Mouse (Mus musculus) embryonic facial prominence, embryonic 15.5 days (tissue): ENCODE measurements around the gene Tspan5. TPM values are rescaled to one million over a fixed set of nuclear protein-coding genes. Genes with fewer than 3 reads are reported as not detected.
A peak's percentile ranks its signal among the peaks of the same experiment; 100 is the strongest.

Experiments
- ATAC-seq: fragments of 200-750 bp; cut with Nextera tagmentation; 2 replicates; pipeline ENCODE4 v1.8.0; 2017; ENCODE audit warnings: low read depth, moderate TSS enrichment; ENCODE audit not compliant: insufficient number of reproducible peaks, low FRiP score, low TSS enrichment
- H3K27ac ChIP-seq: fragments of 300-500 bp; sonication (generic); replicated peaks from 2 replicates; pipeline ENCODE4 v1.5.1; 2015; ENCODE audit warnings: mild to moderate bottlenecking, inconsistent platforms
- H3K27me3 ChIP-seq: fragments of 300-500 bp; sonication (generic); 2 replicates; pipeline ENCODE4 v1.6.1; 2015; ENCODE audit warnings: inconsistent platforms
- H3K36me3 ChIP-seq: fragments of 300-500 bp; sonication (generic); 2 replicates; pipeline ENCODE4 v1.6.1; 2015; ENCODE audit warnings: mild to moderate bottlenecking, inconsistent platforms
- H3K4me1 ChIP-seq: fragments of 300-500 bp; sonication (generic); 2 replicates; pipeline ENCODE4 v1.6.1; 2015; ENCODE audit warnings: inconsistent platforms
- H3K4me2 ChIP-seq: fragments of 300-500 bp; sonication (generic); replicated peaks from 2 replicates; pipeline ENCODE4 v1.6.1; 2015; ENCODE audit warnings: mild to moderate bottlenecking, inconsistent platforms
- H3K4me3 ChIP-seq: fragments of 300-500 bp; sonication (generic); replicated peaks from 2 replicates; pipeline ENCODE4 v1.5.1; 2015; ENCODE audit warnings: mild to moderate bottlenecking, inconsistent platforms
- H3K9ac ChIP-seq: fragments of 300-500 bp; sonication (generic); 2 replicates; pipeline ENCODE4 v1.6.1; 2015; ENCODE audit warnings: inconsistent platforms
- H3K9me3 ChIP-seq: fragments of 300-500 bp; sonication (generic); replicated peaks from 2 replicates; pipeline ENCODE4 v1.6.1; 2016; ENCODE audit warnings: inconsistent platforms
- WGBS: fragments of 180-500 bp; shearing (Covaris S2); methylation state at CpG from one replicate; pipeline ENCODE4 v1.1.7; 2015; 5-methylcytosine and 5-hydroxymethylcytosine counted together
- polyA plus RNA-seq: library from polyadenylated mRNA; unstranded; fragments of >200 nt; fragmentation: Nextera tagmentation; extraction: Ambion mirVana; gene quantifications from 2 replicates; pipeline ENCODE4 v1.2.1, GENCODE M21; 2015

Gene Tspan5
- polyA plus RNA-seq, 1 experiment from 2014 or later, result 42.7 TPM

- Histone ChIP-seq H3K4me1 (0 out of 2 replicates have a peak, but pooled peaks cover 8% of the 10 kb centered on the region), H3K4me3 (no peak overlapping the region), H3K36me3 (no peaks in the 10 kb centered on the region), H3K4me2 (no peak overlapping the region), H3K9ac (no peak overlapping the region), H3K27ac (no peak overlapping the region), H3K27me3 (no peaks in the 10 kb centered on the region), H3K9me3 (no peaks in the 10 kb centered on the region)
- WGBS, result 93% methylated on average over 5 of the region's 5 CpGs
- no peak for ATAC-seq
Observed at GRCm38 (mm10) chr3:138717040-138717439, 25.0 kb upstream of the Tspan5 start.

DNA sequence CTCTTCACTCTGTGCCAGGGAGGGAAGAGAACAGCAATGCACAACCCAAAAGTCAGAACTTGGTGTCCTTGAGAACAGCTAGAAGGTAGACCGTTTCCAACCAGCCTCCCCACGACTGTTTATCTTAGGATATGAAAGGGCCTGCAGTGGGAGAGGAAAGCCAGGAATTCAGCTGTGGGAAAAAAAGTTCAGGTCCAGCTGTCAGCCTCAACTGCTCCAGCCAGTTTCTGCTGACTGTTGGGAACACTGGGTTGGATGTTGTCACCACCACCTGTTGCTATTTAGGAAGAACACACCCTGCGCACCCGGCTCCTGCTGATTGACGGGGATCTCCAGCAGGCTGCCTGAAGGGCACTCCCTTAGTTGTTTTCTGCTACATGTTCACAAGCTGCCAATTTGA, 19.8 kb upstream of the Tspan5 start:
- no peaks in the 10 kb centered on the region for H3K4me1 ChIP-seq
- peak; percentile 54; the same call in 1 of the 2 replicates for ATAC-seq
- H3K9me3 ChIP-seq, result no peaks in the 10 kb centered on the region
- H3K36me3 ChIP-seq, result no peaks in the 10 kb centered on the region
- H3K4me2 ChIP-seq, result no peak overlapping the region
- no peaks in the 10 kb centered on the region for H3K27me3 ChIP-seq
- no peak overlapping the region for H3K9ac ChIP-seq
- no peak overlapping the region for H3K4me3 ChIP-seq
- no peak overlapping the region for H3K27ac ChIP-seq
- 48% methylated on average over 5 of the region's 5 CpGs for WGBS

DNA sequence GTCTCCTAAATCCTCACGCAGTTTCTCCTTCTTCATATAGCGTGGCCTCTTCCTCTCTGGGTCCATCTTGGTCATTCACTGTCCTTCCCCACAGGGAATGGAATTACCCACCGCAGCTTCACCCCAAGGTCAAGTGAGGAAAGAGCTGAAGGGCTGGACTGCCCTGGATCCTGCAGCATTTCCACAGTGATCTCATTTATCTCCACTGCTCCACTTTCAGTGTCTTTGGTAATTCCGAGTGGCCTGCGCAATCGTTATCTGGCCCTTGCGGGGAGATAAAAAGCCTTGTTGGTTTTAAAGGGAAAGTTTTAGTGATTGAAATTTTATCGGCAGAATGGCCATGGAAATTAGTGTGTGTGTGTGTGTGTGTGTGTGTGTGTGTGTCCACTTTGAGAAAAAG, 14.4 kb upstream of the Tspan5 start:
- H3K4me2 ChIP-seq, result no peak overlapping the region
- no peaks in the 10 kb centered on the region for H3K9me3 ChIP-seq
- H3K27ac ChIP-seq, result no peak overlapping the region
- ATAC-seq, result no peak
- no peaks in the 10 kb centered on the region for H3K36me3 ChIP-seq
- H3K4me3 ChIP-seq, result no peak overlapping the region
- no peaks in the 10 kb centered on the region for H3K27me3 ChIP-seq
- H3K4me1 ChIP-seq, result no peaks in the 10 kb centered on the region
- no peak overlapping the region for H3K9ac ChIP-seq
- WGBS, result 89% methylated on average over 8 of the region's 8 CpGs

DNA sequence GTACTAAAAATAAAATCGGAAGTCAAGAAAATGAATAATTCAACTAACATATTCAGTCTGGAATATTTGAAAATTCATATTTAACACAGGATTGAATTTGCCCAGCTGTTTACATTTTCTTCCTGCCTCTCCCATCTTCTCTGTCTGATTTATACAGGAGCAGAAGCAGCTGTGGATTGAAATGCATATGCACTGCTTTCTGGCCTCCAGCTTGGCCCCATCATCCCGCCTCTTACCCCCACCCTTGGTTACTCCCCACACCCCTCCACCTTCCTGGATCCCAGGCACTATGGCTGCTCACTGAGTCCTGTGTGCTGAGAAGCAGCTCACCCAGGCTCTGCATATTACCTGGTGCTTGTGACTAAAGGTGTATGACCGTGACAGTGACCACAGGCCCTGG, 13.2 kb upstream of the Tspan5 start:
- Histone ChIP-seq H3K4me3 (no peak overlapping the region), H3K4me2 (no peak overlapping the region), H3K9ac (no peak overlapping the region), H3K4me1 (no peaks in the 10 kb centered on the region), H3K9me3 (no peaks in the 10 kb centered on the region), H3K27ac (no peak overlapping the region), H3K27me3 (no peaks in the 10 kb centered on the region), H3K36me3 (no peaks in the 10 kb centered on the region)
- ATAC-seq, result no peak
- 59% methylated on average over 3 of the region's 3 CpGs for WGBS

- 64% methylated on average over 3 of the region's 3 CpGs for WGBS
- no peaks in the 10 kb centered on the region for H3K9me3 ChIP-seq
- H3K4me2 ChIP-seq, result no peak overlapping the region
- H3K9ac ChIP-seq, result no peak overlapping the region
- ATAC-seq, result no peak
- H3K27ac ChIP-seq, result no peak overlapping the region
- no peaks in the 10 kb centered on the region for H3K4me1 ChIP-seq
- H3K36me3 ChIP-seq, result no peaks in the 10 kb centered on the region
- H3K4me3 ChIP-seq, result no peak overlapping the region
- H3K27me3 ChIP-seq, result no peaks in the 10 kb centered on the region
Observed at GRCm38 (mm10) chr3:138730812-138731211, 11.2 kb upstream of the Tspan5 start.

GRCm38 (mm10) chr3:138735760-138736159, 6.2 kb upstream of the Tspan5 start:
- Histone ChIP-seq H3K36me3 (no peaks in the 10 kb centered on the region), H3K9me3 (no peaks in the 10 kb centered on the region), H3K4me3 (no peak overlapping the region), H3K4me1 (no peaks in the 10 kb centered on the region), H3K27ac (no peak overlapping the region), H3K9ac (no peak overlapping the region), H3K4me2 (no peak overlapping the region), H3K27me3 (0 out of 2 replicates have a peak, but pooled peaks cover 3% of the 10 kb centered on the region)
- 80% methylated on average over 5 of the region's 5 CpGs for WGBS
- no peak for ATAC-seq

- Histone ChIP-seq H3K4me2 (no peak overlapping the region), H3K9me3 (no peaks in the 10 kb centered on the region), H3K4me1 (peaks cover 17% of the 10 kb centered on the region), H3K27me3 (peaks cover 6% of the 10 kb centered on the region; the same call in 1 of the 2 replicates), H3K36me3 (no peaks in the 10 kb centered on the region), H3K4me3 (no peak overlapping the region), H3K9ac (no peak overlapping the region), H3K27ac (no peak overlapping the region)
- no peak for ATAC-seq
- 67% methylated on average over 4 of the region's 4 CpGs for WGBS
Observed at GRCm38 (mm10) chr3:138739150-138739700, 2.8 kb upstream of the Tspan5 start.

- Histone ChIP-seq H3K9me3 (no peaks in the 10 kb centered on the region), H3K27me3 (peaks cover 6% of the 10 kb centered on the region; the same call in 1 of the 2 replicates), H3K36me3 (no peaks in the 10 kb centered on the region), H3K4me1 (peaks cover 27% of the 10 kb centered on the region), H3K4me3 (no peak overlapping the region), H3K9ac (no peak overlapping the region), H3K27ac (no peak overlapping the region), H3K4me2 (no peak overlapping the region)
- ATAC-seq, result no peak
- 68% methylated on average over 3 of the region's 3 CpGs for WGBS
Observed at GRCm38 (mm10) chr3:138740291-138740690, 1.7 kb upstream of the Tspan5 start.

DNA sequence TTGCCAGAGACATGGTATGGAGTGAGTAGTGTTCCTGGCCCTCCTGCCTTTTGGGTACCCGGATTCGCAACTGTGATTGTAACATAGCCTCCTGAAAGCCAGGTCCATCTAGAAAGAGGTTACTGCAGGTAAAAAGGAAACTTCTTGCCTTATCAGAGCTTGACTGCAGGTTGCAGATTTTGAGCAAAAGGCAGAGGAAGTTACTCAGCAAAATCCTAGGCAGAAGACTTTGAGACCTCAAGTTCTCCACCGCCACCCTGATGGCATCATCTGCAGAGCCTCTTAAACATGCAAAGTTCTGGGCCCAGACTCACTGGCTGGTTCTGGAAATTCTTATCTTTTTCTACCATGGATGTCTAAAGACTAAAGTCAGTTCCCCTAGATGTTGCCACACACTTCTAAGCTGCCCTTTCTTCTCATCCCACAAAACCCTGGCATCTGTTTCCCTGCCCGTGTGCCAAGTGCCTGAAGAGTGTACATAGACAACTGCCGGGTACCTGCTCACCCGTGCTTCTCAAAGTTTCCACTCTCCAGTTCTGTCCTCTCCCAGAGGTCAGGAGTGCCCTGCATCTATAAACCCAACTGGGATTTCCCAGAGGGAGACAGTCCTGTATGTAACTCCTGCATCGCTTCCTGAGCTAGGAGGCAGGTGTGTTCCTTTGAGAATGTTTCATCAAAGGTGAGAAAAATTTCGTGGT, 1.0 kb upstream of the Tspan5 start:
- H3K27me3 ChIP-seq, result peaks cover 6% of the 10 kb centered on the region; the same call in 1 of the 2 replicates
- H3K9me3 ChIP-seq, result no peaks in the 10 kb centered on the region
- no peak overlapping the region for H3K9ac ChIP-seq
- H3K4me2 ChIP-seq, result peak overlapping the region; percentile 93
- peak overlapping the region; percentile 85 for H3K4me3 ChIP-seq
- WGBS, result 67% methylated on average over 8 of the region's 8 CpGs
- ATAC-seq, result no peak
- peak overlapping the region; percentile 80; the same call in 1 of the 2 replicates for H3K27ac ChIP-seq
- no peaks in the 10 kb centered on the region for H3K36me3 ChIP-seq
- peaks cover 27% of the 10 kb centered on the region for H3K4me1 ChIP-seq

GRCm38 (mm10) chr3:138742566-138742930, 553 bp downstream of the Tspan5 start:
- Histone ChIP-seq H3K4me2 (peak overlapping the region; percentile 93), H3K9ac (peak overlapping the region; percentile 50), H3K36me3 (no peaks in the 10 kb centered on the region), H3K4me3 (peak overlapping the region; percentile 85), H3K27ac (peak overlapping the region; percentile 80), H3K27me3 (peaks cover 6% of the 10 kb centered on the region; the same call in 1 of the 2 replicates), H3K9me3 (no peaks in the 10 kb centered on the region), H3K4me1 (peaks cover 27% of the 10 kb centered on the region)
- under 1% methylated on average over 23 of the region's 23 CpGs for WGBS
- ATAC-seq, result peak; percentile 1; the same call in 1 of the 2 replicates

DNA sequence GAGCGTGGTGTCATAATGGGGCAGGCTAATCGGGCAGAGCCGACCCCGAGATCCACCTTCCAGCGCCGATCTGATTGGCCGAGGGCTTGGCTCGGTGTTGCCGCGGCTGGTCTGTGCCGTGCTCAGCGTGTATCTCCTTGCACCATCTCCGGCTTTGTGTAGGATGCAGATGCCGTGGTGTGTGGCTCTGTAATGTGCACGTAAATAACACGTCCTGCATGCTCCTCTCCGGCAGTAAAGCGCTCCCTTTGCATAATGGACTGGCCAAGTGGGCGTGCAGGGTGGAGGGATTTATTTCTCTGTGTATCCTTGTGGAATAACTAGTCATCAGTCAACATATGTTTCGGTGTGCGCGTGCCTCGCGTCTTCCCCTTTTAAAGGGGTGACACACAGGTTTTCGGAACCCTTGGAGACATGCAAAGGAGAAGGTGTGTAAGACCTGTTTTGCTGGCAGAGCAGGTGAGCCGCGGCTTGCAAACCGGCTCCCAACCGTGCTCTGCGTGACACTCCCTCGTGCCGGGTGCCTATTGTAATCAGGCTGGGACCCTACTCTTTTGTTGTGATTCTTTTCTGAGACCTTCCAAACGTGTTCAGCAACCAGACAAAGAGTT, 1.2 kb downstream of the Tspan5 start:
- Histone ChIP-seq H3K27me3 (peaks cover 6% of the 10 kb centered on the region; the same call in 1 of the 2 replicates), H3K4me3 (peak overlapping the region; percentile 85), H3K27ac (peak overlapping the region; percentile 80), H3K9ac (peak overlapping the region; percentile 50), H3K36me3 (no peaks in the 10 kb centered on the region), H3K9me3 (no peaks in the 10 kb centered on the region), H3K4me2 (peak overlapping the region; percentile 93), H3K4me1 (peaks cover 31% of the 10 kb centered on the region)
- WGBS, result under 1% methylated on average over 33 of the region's 33 CpGs
- ATAC-seq, result peak; percentile 77
